Comparison of ENCODE assay signal across 25 mouse cellular contexts in genomic region chr10:108377369-108377768, GRCm38 (mm10). TPM values are rescaled to one million over a fixed set of nuclear protein-coding genes. Genes with fewer than 3 reads are reported as not detected.
DNase-seq lines count a peak whose midpoint lies in the region; ATAC-seq and TF ChIP-seq lines count a peak whose summit lies in the region.
"Had no signal": no experiment of that assay in that cellular context is flagged by ENCODE, and none has a peak within 500 bp of the region (broad histone marks: within the 10 kb centered on the region; RNA-seq: fewer than 3 reads in every experiment).

No protein-coding gene starts in this region.

- H3K27me3 ChIP-seq in kidney, adult 2 months (replicated peaks; ENCODE audit: control insufficient read depth, insufficient read depth, low read length), result no peaks in the 10 kb centered on the region
- no peaks in the 10 kb centered on the region for H3K27me3 ChIP-seq in CH12.LX (replicated peaks)
- H3K27me3 ChIP-seq in MEL (ENCODE audit: control insufficient read depth in 1 of 2, insufficient read depth in 2 of 2, low read length in 2 of 2), result no peaks in the 10 kb centered on the region
- no peaks in the 10 kb centered on the region for H3K27me3 ChIP-seq in midbrain, embryonic 11.5 days (ENCODE audit: control insufficient read depth, insufficient read depth, low read length)
- no peaks in the 10 kb centered on the region for H3K27me3 ChIP-seq in liver, embryonic 12.5 days (replicated peaks)
- H3K27me3 ChIP-seq: embryonic facial prominence, embryonic 12.5 days; forebrain, embryonic 13.5 days; forebrain, embryonic 15.5 days had no signal

- H3K9me3 ChIP-seq in CH12.LX (replicated peaks; ENCODE audit: low read length) (no peaks in the 10 kb centered on the region), MEL (replicated peaks; ENCODE audit: insufficient read depth, low read length) (no peaks in the 10 kb centered on the region; the same call in 1 of the 2 replicates)
- H3K9me3 ChIP-seq in midbrain, embryonic 11.5 days (ENCODE audit: control insufficient read depth, low read length), result no peaks in the 10 kb centered on the region
- H3K9me3 ChIP-seq in liver, embryonic 12.5 days (replicated peaks), result no peaks in the 10 kb centered on the region
- H3K9me3 ChIP-seq: embryonic facial prominence, embryonic 12.5 days; forebrain, embryonic 15.5 days; G1E had no signal

- H3K4me2 ChIP-seq in CH12.LX (ENCODE audit: insufficient read depth, low read depth, poor library complexity, severe bottlenecking), result no peak overlapping the region
- no peak overlapping the region for H3K4me2 ChIP-seq in midbrain, embryonic 11.5 days
- no peak overlapping the region for H3K4me2 ChIP-seq in liver, embryonic 12.5 days
- H3K4me2 ChIP-seq: embryonic facial prominence, embryonic 12.5 days; forebrain, embryonic 13.5 days; forebrain, embryonic 15.5 days had no signal

- in situ Hi-C loops in CH12.LX (cut with MboI; ENCODE audit: low pct_ligation_motif_present, low pct_unique_long_range_greater_than_20kb, low sequenced_read_pairs), result no loop called here

- no peak for TF ChIP-seq RAD21 in CH12.LX (IDR thresholded peaks at IDR 0.05; ENCODE audit: low read depth, low read length)
- TF ChIP-seq RAD21 in MEL (IDR thresholded peaks at IDR 0.05; ENCODE audit: low read depth, low read length), result no peak

- H3K27ac ChIP-seq in kidney, adult 2 months (ENCODE audit: insufficient read depth, low read depth, low read length), result peak overlapping the region; percentile 19
- no peak overlapping the region for H3K27ac ChIP-seq in CH12.LX (ENCODE audit: insufficient read depth, low read depth)
- no peak overlapping the region for H3K27ac ChIP-seq in MEL (ENCODE audit: control insufficient read depth, low read depth, low read length)
- H3K27ac ChIP-seq in midbrain, embryonic 11.5 days (ENCODE audit: low read depth, low read length), result no peak overlapping the region
- no peak overlapping the region for H3K27ac ChIP-seq in liver, embryonic 12.5 days
- H3K27ac ChIP-seq: embryonic facial prominence, embryonic 10.5 days; embryonic facial prominence, embryonic 12.5 days; forebrain, embryonic 10.5 days; forebrain, embryonic 13.5 days; forebrain, embryonic 15.5 days had no signal

- H3K4me3 ChIP-seq in kidney, adult 2 months (ENCODE audit: insufficient read depth, low read depth, low read length), result no peak overlapping the region
- H3K4me3 ChIP-seq in CH12.LX (replicated peaks in 1 of 3; ENCODE audit: low read depth in 2 of 3, low read length in 2 of 3, poor library complexity in 1 of 3) (no peak overlapping the region), MEL (ENCODE audit: control insufficient read depth in 1 of 2, insufficient read depth in 1 of 2, low read depth in 2 of 2, low read length in 2 of 2) (no peak overlapping the region)
- H3K4me3 ChIP-seq in midbrain, embryonic 11.5 days (ENCODE audit: low read depth, low read length), result no peak overlapping the region
- no peak overlapping the region for H3K4me3 ChIP-seq in liver, embryonic 12.5 days
- H3K4me3 ChIP-seq: embryonic facial prominence, embryonic 10.5 days; embryonic facial prominence, embryonic 12.5 days; erythroblast, embryonic 14.5 days; forebrain, embryonic 10.5 days; forebrain, embryonic 13.5 days; forebrain, embryonic 15.5 days had no signal

- TF ChIP-seq CTCF in kidney, adult 2 months (conservative IDR thresholded peaks at IDR 0.05; ENCODE audit: insufficient read depth, insufficient read length, low read depth, low read length), result no peak
- TF ChIP-seq CTCF in CH12.LX (conservative IDR thresholded peaks at IDR 0.05 in 1 of 2, IDR thresholded peaks at IDR 0.05 in 1 of 2; ENCODE audit: low read depth in 2 of 2, low read length in 2 of 2) (no peak), MEL (IDR thresholded peaks at IDR 0.05 in 2 of 3, conservative IDR thresholded peaks at IDR 0.05 in 1 of 3; ENCODE audit: control insufficient read depth in 1 of 3, insufficient read depth in 1 of 3, low read depth in 2 of 3, low read length in 3 of 3, poor library complexity in 1 of 3, severe bottlenecking in 1 of 3) (no peak)

- no peak for TF ChIP-seq POLR2A in kidney, adult 2 months (IDR thresholded peaks at IDR 0.05; ENCODE audit: low read depth, low read length)
- TF ChIP-seq POLR2A in CH12.LX (IDR thresholded peaks at IDR 0.05; ENCODE audit: low read depth, low read length) (no peak), MEL (IDR thresholded peaks at IDR 0.05; ENCODE audit: control insufficient read depth in 1 of 2, insufficient read depth in 1 of 2, low read depth in 1 of 2, low read length in 2 of 2, poor library complexity in 1 of 2) (no peak)

- no peaks in the 10 kb centered on the region for H3K36me3 ChIP-seq in kidney, adult 2 months (ENCODE audit: control insufficient read depth, insufficient read depth, low read length)
- H3K36me3 ChIP-seq in CH12.LX (replicated peaks in 1 of 2; ENCODE audit: control insufficient read depth in 1 of 2, insufficient read depth in 1 of 2, low read length in 1 of 2), result no peaks in the 10 kb centered on the region
- peaks cover 0 to 15% of the 10 kb centered on the region in 2 experiments; a peak in 3 of 4 replicates for H3K36me3 ChIP-seq in MEL (ENCODE audit: control insufficient read depth in 1 of 2, insufficient read depth in 2 of 2, low read length in 2 of 2)
- H3K36me3 ChIP-seq in midbrain, embryonic 11.5 days (ENCODE audit: control insufficient read depth, insufficient read depth, low read length), result no peaks in the 10 kb centered on the region; the same call in 1 of the 2 replicates
- peaks cover 5% of the 10 kb centered on the region; the same call in 1 of the 2 replicates for H3K36me3 ChIP-seq in liver, embryonic 12.5 days
- H3K36me3 ChIP-seq: embryonic facial prominence, embryonic 12.5 days; forebrain, embryonic 15.5 days had no signal

- dilution Hi-C loops in CH12.LX (cut with MboI; ENCODE audit: extremely low pct_ligation_motif_present, extremely low pct_unique_long_range_greater_than_20kb, low sequenced_read_pairs), result no loop called here

- H3K9ac ChIP-seq in CH12.LX (ENCODE audit: insufficient read depth, low read depth) (no peak overlapping the region), MEL (ENCODE audit: control insufficient read depth, low read depth, low read length, poor library complexity, severe bottlenecking) (no peak overlapping the region)
- no peak overlapping the region for H3K9ac ChIP-seq in midbrain, embryonic 11.5 days (ENCODE audit: low read length)
- no peak overlapping the region for H3K9ac ChIP-seq in liver, embryonic 12.5 days
- H3K9ac ChIP-seq: embryonic facial prominence, embryonic 12.5 days; forebrain, embryonic 13.5 days; forebrain, embryonic 15.5 days; forebrain, postnatal 0 days had no signal

- peaks cover 47% of the 10 kb centered on the region for H3K4me1 ChIP-seq in kidney, adult 2 months (ENCODE audit: control insufficient read depth, insufficient read depth, low read length)
- no peaks in the 10 kb centered on the region for H3K4me1 ChIP-seq in CH12.LX (ENCODE audit: control insufficient read depth in 1 of 2, insufficient read depth in 2 of 2)
- no peaks in the 10 kb centered on the region for H3K4me1 ChIP-seq in MEL (ENCODE audit: control insufficient read depth in 1 of 2, insufficient read depth in 2 of 2, low read length in 2 of 2)
- H3K4me1 ChIP-seq in midbrain, embryonic 11.5 days (ENCODE audit: control insufficient read depth, insufficient read depth, low read length), result no peaks in the 10 kb centered on the region
- no peaks in the 10 kb centered on the region for H3K4me1 ChIP-seq in liver, embryonic 12.5 days
- H3K4me1 ChIP-seq: embryonic facial prominence, embryonic 10.5 days; embryonic facial prominence, embryonic 12.5 days had no signal

- WGBS in kidney, adult 2 months, result 83% methylated on average over 7 of the region's 7 CpGs
- 91% methylated on average over 7 of the region's 7 CpGs for WGBS in midbrain, embryonic 11.5 days
- WGBS in liver, embryonic 12.5 days (ENCODE audit: insufficient replicate concordance), result 73% methylated on average over 7 of the region's 7 CpGs

- no peak for DNase-seq in kidney, adult 2 months
- no peak for DNase-seq in kidney, postnatal 36 days
- DNase-seq in CH12.LX (ENCODE audit: extremely low read depth) (no peak), MEL (ENCODE audit: low read depth, low spot score) (no peak)
- DNase-seq in midbrain, embryonic 11.5 days (ENCODE audit: low spot score, missing footprints), result no peak
- DNase-seq: adrenal gland, adult 2 months; adrenal gland, postnatal 10 days; adrenal gland, postnatal 25 days; B cell, adult 2 months; cerebellum, adult 11-12 months; cerebellum, adult 2 months; cerebellum, adult 9-10 months; cerebellum, postnatal 10 days; cerebellum, postnatal 25 days; forebrain, postnatal 0 days had no signal

- no peak for TF ChIP-seq EP300 in CH12.LX (IDR thresholded peaks at IDR 0.05; ENCODE audit: low read length)
- TF ChIP-seq EP300 in MEL (IDR thresholded peaks at IDR 0.05; ENCODE audit: low read depth in 1 of 2, low read length in 2 of 2), result no peak

- H3K79me2 ChIP-seq in CH12.LX (replicated peaks; ENCODE audit: control insufficient read depth, extremely low read depth, insufficient read depth, poor library complexity, severe bottlenecking), result no peaks in the 10 kb centered on the region
- peaks cover 26% of the 10 kb centered on the region for H3K79me2 ChIP-seq in MEL (ENCODE audit: control insufficient read depth, insufficient read depth, low read length, poor library complexity)

- no peak for ATAC-seq in cerebellum, adult (ENCODE audit: insufficient number of reproducible peaks, low FRiP score, low TSS enrichment)
- no peak for ATAC-seq in midbrain, embryonic 11.5 days (ENCODE audit: low FRiP score)
- no peak for ATAC-seq in liver, embryonic 12.5 days
- ATAC-seq: CD4-positive, CD25-positive, alpha-beta regulatory T cell, adult 4 months; forebrain, embryonic 13.5 days; forebrain, embryonic 15.5 days; forebrain, postnatal 0 days had no signal

TF ChIP-seq in CH12.LX, 34 proteins besides CTCF, POLR2A, EP300 and RAD21:
- no peak for TF ChIP-seq USF2 (conservative IDR thresholded peaks at IDR 0.05; ENCODE audit: low read depth, low read length)
- peak; percentile 88 for TF ChIP-seq MAFK (IDR thresholded peaks at IDR 0.05; ENCODE audit: insufficient replicate concordance, low read length)

TF ChIP-seq in MEL, 35 proteins besides CTCF, POLR2A, EP300 and RAD21:
- peak; percentile 86 for TF ChIP-seq MAFK (IDR thresholded peaks at IDR 0.05; ENCODE audit: borderline replicate concordance, low read depth, low read length)
- TF ChIP-seq MEF2A (IDR thresholded peaks at IDR 0.05; ENCODE audit: extremely low read depth, insufficient replicate concordance, low read depth, low read length, poor library complexity, severe bottlenecking), result no peak

RNA-seq across cellular contexts. Expression of gene Pawr, which starts 45.4 kb away (rescaled TPM):
- 17.9 and 19.0 TPM in 2 replicates for polyA plus RNA-seq in kidney, adult 2 months (2012; rRNA removed)
- total RNA-seq in CH12.LX (2012; rRNA removed) (not detected in 2 replicates), CH12.LX (2014; rRNA removed) (not detected in 2 replicates), MEL (2012; rRNA removed) (19.1 and 20.7 TPM in 2 replicates)
- polyA plus RNA-seq in CH12.LX (2012; ENCODE audit: insufficient read length, low read depth) (not detected in 2 replicates), MEL (2012; ENCODE audit: insufficient read depth in 1 of 2, insufficient read length in 2 of 2, low read depth in 1 of 2, low replicate concordance in 2 of 2, missing spikeins in 1 of 2) (10 to 100 TPM in 1 of 2 experiments, not detected in 1; 29.6 TPM)
- 14.4 and 14.5 TPM in 2 replicates for polyA plus RNA-seq in midbrain, embryonic 11.5 days (2014; fragmentation: Nextera tagmentation; extraction: Ambion mirVana)
- 11.6 and 12.6 TPM in 2 replicates for polyA plus RNA-seq in liver, embryonic 12.5 days (2016; fragmentation: Nextera tagmentation; extraction: Ambion mirVana)
- polyA plus RNA-seq: CD4-positive, CD25-positive, alpha-beta regulatory T cell, adult 4 months had no signal
